Mouse (Mus musculus): ENCODE data around the gene Abhd16a. TPM values are rescaled to one million over a fixed set of nuclear protein-coding genes. Genes with fewer than 3 reads are reported as not detected.
A peak's percentile ranks its signal among the peaks of the same experiment; 100 is the strongest.

The Abhd16a gene
- total and polyA plus RNA-seq, 3 experiments: 53.2 to 98.2 (median 62.5) TPM

DNA sequence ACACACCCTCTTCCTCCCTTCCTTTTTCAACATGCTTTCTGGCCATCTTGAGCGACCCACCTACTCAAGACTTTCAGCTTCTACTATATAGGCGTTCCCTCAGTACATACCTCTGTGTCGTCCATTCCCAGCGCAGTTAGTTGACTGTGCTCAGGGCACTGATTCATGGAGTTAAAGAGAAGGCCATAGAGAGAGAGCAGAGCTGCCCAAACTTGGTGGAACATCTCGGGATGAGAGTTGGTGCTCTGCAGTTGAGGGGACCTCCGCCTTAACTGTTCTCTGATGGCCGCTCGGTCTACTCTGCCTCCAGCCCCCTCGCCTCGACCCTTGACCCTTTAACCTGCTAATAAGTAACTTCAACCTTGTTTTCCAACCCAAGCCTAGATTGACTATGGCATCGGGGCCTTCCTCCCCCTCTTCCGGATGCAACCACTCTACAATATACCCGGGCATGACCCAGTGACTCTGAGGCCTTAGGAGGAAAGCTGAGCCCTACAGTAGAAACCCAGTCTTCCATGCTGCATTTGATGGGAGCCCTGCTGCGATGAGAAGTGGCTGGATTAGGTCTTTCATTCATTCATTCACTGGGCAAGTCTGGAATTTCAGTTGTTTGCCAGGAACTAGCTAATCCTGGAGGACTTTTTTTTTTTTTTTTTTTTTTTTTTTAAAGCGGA lies 42.6 kb downstream of the Abhd16a start, which contains the start of gene Apom:
Apom (minus strand) TSS at position 551 of the 674 bp plus-strand sequence.
- intact Hi-C loops (cut with DNase I): no loop called here

DNA sequence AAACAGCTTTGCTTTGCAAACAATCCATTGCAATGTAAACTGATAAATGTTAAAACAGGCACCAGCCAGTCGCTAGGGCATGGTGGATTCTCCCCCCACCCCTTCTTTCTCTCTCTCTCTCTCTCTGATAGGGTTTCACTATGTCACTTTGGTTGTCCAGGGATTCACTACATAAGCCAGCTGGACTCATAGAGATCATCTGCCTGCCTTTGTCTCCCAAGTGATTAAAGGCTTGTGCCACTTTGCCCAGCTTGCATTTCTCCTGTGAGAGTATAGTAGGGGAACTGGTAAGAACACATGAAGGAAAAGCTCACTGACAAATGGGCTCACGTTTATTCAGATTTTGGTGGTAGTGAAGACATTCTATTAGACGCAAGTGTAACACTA lies 43.1 kb downstream of the Abhd16a start:
- DNase-seq: no peak
- intact Hi-C loops (cut with DNase I): no loop called here
- peaks cover 3% of the 10 kb centered on the region for H3K4me1 ChIP-seq (ENCODE audit: control insufficient read depth, insufficient read depth, low read length)
- WGBS: 65% methylated on average over 3 of the region's 3 CpGs
- no peaks in the 10 kb centered on the region for H3K36me3 ChIP-seq (ENCODE audit: control insufficient read depth, insufficient read depth, low read length)
- H3K4me3 ChIP-seq: no peak overlapping the region
- H3K27ac ChIP-seq: no peak overlapping the region
- TF ChIP-seq EP300 (IDR thresholded peaks at IDR 0.05; ENCODE audit: insufficient read depth, low read depth, low read length) (no peak), POLR2A (IDR thresholded peaks at IDR 0.05; ENCODE audit: insufficient read depth, low read depth, low read length) (no peak), CTCF (IDR thresholded peaks at IDR 0.05) (no peak)
- no peaks in the 10 kb centered on the region for H3K27me3 ChIP-seq (ENCODE audit: control insufficient read depth, insufficient read depth, low read length)
- no peak overlapping the region for H3K9ac ChIP-seq (ENCODE audit: low read depth, low read length)
- H3K79me2 ChIP-seq (replicated peaks; ENCODE audit: control insufficient read depth, insufficient read depth, low read length): peaks cover 3% of the 10 kb centered on the region

More for the DNA sequence above, 42.6 kb downstream of the Abhd16a start, which contains the start of gene Apom:
- WGBS: 78% methylated on average over 15 of the region's 15 CpGs
- Histone ChIP-seq H3K9ac (ENCODE audit: low read depth, low read length) (no peak within 1 kb of the TSS), H3K4me1 (ENCODE audit: control insufficient read depth, insufficient read depth, low read length) (peaks cover 3% of the 10 kb centered on the region), H3K4me3 (no peak within 1 kb of the TSS), H3K27ac (no peak within 1 kb of the TSS), H3K27me3 (ENCODE audit: control insufficient read depth, insufficient read depth, low read length) (no peaks in the 10 kb centered on the region), H3K36me3 (ENCODE audit: control insufficient read depth, insufficient read depth, low read length) (no peaks in the 10 kb centered on the region), H3K79me2 (replicated peaks; ENCODE audit: control insufficient read depth, insufficient read depth, low read length) (peaks cover 3% of the 10 kb centered on the region)
- no peak for DNase-seq
- no peak for TF ChIP-seq EP300 (IDR thresholded peaks at IDR 0.05; ENCODE audit: insufficient read depth, low read depth, low read length)
- TF ChIP-seq CTCF (IDR thresholded peaks at IDR 0.05): no peak
- no peak for TF ChIP-seq POLR2A (IDR thresholded peaks at IDR 0.05; ENCODE audit: insufficient read depth, low read depth, low read length)

DNA sequence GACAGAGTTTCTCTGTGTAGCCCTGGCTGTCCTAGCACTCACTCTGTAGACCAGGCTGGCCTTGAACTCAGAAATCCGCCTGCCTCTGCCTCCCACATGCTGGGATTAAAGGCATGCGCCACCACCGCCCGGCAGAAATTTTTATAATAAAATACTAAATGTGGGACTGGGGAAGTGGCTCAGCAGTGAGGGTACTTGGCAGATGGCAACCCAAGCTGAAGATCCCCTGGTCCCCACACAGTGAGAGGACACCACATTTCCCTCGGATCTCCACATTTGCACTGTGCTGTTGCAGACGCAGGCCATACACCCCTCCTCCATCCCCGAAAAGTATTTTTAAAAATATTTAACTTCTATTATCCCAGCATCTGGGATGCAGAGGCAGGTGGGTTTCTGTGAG lies 44.5 kb downstream of the Abhd16a start:
- H3K9ac ChIP-seq (ENCODE audit: low read depth, low read length): no peak overlapping the region

DNA sequence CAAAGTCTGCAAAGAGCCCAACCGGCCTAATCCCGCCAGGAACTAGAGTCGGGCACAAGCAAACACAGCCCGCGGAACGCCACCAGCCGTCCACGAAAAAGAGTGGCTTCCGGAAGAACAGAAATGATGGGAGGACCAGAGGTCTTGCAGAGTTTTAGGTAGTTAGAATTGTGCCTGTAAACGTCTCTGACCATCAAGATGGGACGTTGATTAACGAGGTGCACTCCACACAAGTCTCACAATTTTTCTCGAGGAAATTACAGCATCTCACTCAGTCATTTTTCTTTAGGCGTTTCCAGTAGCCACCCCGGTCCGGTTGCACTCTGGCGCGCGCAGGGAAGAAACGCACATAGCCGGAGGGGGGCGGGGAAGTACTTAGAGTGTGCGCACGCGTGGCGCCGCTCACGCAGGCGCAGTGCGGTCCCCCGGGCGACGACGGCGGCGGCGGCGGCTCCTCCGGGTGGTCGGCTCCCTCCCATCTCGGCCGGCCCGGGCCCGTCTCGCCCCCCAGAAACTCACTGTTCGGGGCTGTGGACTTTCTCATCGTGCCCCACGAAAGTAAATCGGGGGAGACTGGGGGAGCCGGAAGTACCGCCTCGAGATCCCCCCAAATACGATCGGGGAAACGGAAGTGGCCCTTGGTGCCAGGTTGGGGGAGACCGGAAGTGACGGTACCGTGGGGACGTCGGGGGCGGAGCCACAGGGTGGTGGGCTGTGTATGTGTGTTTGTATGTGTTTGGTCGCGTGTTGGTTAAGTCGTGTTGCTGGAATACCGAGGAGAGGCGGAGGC lies 45.9 kb downstream of the Abhd16a start, which contains the start of gene Bag6:
Bag6 (plus strand) TSS at position 378 of the 790 bp plus-strand sequence.
- DNase-seq: peak; percentile 96
- no peaks in the 10 kb centered on the region for H3K36me3 ChIP-seq (ENCODE audit: control insufficient read depth, insufficient read depth, low read length)
- TF ChIP-seq POLR2A (IDR thresholded peaks at IDR 0.05; ENCODE audit: insufficient read depth, low read depth, low read length): peak; percentile 65
- TF ChIP-seq EP300 (IDR thresholded peaks at IDR 0.05; ENCODE audit: insufficient read depth, low read depth, low read length): peak; percentile 66
- TF ChIP-seq CTCF (IDR thresholded peaks at IDR 0.05): peak; percentile 12; the same call in 1 of the 2 replicates
- WGBS: under 1% methylated on average over 66 of the region's 66 CpGs
- H3K4me3 ChIP-seq: peak within 1 kb of the TSS; percentile 75
- peaks cover 4% of the 10 kb centered on the region for H3K79me2 ChIP-seq (replicated peaks; ENCODE audit: control insufficient read depth, insufficient read depth, low read length)
- intact Hi-C loops (cut with DNase I): loop anchor here (2.0 kb wide), 1 partner anchor 14 kb away; the partner anchor contains the start of gene Gpank1
- H3K9ac ChIP-seq (ENCODE audit: low read depth, low read length): peak within 1 kb of the TSS; percentile 89
- H3K27me3 ChIP-seq (ENCODE audit: control insufficient read depth, insufficient read depth, low read length): no peaks in the 10 kb centered on the region
- peak within 1 kb of the TSS; percentile 95 for H3K27ac ChIP-seq
- H3K4me1 ChIP-seq (ENCODE audit: control insufficient read depth, insufficient read depth, low read length): peaks cover 3% of the 10 kb centered on the region

More for the DNA sequence above, 44.5 kb downstream of the Abhd16a start:
- Histone ChIP-seq H3K79me2 (replicated peaks; ENCODE audit: control insufficient read depth, insufficient read depth, low read length) (peaks cover 3% of the 10 kb centered on the region), H3K27ac (no peak overlapping the region), H3K4me1 (ENCODE audit: control insufficient read depth, insufficient read depth, low read length) (peaks cover 3% of the 10 kb centered on the region), H3K36me3 (ENCODE audit: control insufficient read depth, insufficient read depth, low read length) (no peaks in the 10 kb centered on the region), H3K4me3 (no peak overlapping the region), H3K27me3 (ENCODE audit: control insufficient read depth, insufficient read depth, low read length) (no peaks in the 10 kb centered on the region)
- intact Hi-C loops (cut with DNase I): no loop called here
- DNase-seq: no peak
- no peak for TF ChIP-seq POLR2A (IDR thresholded peaks at IDR 0.05; ENCODE audit: insufficient read depth, low read depth, low read length)
- no peak for TF ChIP-seq EP300 (IDR thresholded peaks at IDR 0.05; ENCODE audit: insufficient read depth, low read depth, low read length)
- TF ChIP-seq CTCF (IDR thresholded peaks at IDR 0.05): no peak
- 91% methylated on average over 7 of the region's 7 CpGs for WGBS

DNA sequence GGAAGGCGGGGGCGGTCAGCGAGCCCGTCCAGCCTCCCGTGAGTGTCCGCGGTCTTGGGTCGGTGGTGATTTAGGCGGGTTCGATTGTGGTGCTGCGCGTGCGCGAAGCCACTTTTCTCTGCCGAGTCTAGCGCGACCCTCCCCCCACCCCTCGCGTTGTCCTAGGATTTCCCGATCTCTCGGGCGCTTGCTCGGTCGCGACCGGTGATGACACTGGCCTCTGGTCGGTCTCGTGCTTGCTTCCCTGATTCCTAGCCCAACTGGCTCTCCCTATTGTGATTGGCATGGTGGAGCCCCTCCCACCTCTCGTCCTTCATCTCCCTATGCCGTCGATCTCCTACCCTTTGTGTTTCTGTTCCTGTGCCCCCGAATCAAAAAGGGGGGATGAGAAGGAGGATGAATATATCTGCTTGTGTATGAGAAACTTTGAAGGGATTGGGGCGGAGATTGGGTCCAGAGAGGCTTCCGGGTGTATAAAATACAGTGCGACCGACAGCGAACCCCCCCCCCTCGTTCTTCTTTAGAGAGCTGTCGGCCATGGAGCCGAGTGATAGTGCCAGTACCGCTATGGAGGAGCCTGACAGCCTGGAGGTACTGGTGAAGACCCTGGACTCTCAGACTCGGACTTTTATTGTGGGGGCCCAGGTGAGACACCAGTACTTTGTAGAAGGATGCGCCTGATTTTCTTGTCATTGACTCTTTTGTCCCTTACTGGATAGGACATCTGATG lies 46.7 kb downstream of the Abhd16a start:
- Histone ChIP-seq H3K4me1 (ENCODE audit: control insufficient read depth, insufficient read depth, low read length) (peaks cover 3% of the 10 kb centered on the region), H3K27ac (peak overlapping the region; percentile 95), H3K27me3 (ENCODE audit: control insufficient read depth, insufficient read depth, low read length) (no peaks in the 10 kb centered on the region), H3K79me2 (replicated peaks; ENCODE audit: control insufficient read depth, insufficient read depth, low read length) (peaks cover 6% of the 10 kb centered on the region), H3K36me3 (ENCODE audit: control insufficient read depth, insufficient read depth, low read length) (no peaks in the 10 kb centered on the region), H3K4me3 (peak overlapping the region; percentile 75), H3K9ac (ENCODE audit: low read depth, low read length) (peak overlapping the region; percentile 89)
- intact Hi-C loops (cut with DNase I): loop anchor here (2.0 kb wide), 2 partner anchors 15 to 27 kb away; partner anchors contain the start of gene Gpank1
- no peak for DNase-seq
- under 1% methylated on average over 43 of the region's 43 CpGs for WGBS
- no peak for TF ChIP-seq EP300 (IDR thresholded peaks at IDR 0.05; ENCODE audit: insufficient read depth, low read depth, low read length)
- no peak for TF ChIP-seq CTCF (IDR thresholded peaks at IDR 0.05)
- TF ChIP-seq POLR2A (IDR thresholded peaks at IDR 0.05; ENCODE audit: insufficient read depth, low read depth, low read length): no peak
